Mouse (Mus musculus): ENCODE measurements at regions not wholly inside any gene's neighbourhood (a gene's known extent, or its start where the extent isn't known, plus 50 kb on each side); places are given as distances from the start of the nearest gene placed in this dataset.
A peak's percentile ranks its signal among the peaks of the same experiment; 100 is the strongest.
"Not testable (repeated sequence)": the region's sequence is repeated elsewhere in the genome, so short reads cannot be mapped to it uniquely, and the experiment has no call there.

DNA sequence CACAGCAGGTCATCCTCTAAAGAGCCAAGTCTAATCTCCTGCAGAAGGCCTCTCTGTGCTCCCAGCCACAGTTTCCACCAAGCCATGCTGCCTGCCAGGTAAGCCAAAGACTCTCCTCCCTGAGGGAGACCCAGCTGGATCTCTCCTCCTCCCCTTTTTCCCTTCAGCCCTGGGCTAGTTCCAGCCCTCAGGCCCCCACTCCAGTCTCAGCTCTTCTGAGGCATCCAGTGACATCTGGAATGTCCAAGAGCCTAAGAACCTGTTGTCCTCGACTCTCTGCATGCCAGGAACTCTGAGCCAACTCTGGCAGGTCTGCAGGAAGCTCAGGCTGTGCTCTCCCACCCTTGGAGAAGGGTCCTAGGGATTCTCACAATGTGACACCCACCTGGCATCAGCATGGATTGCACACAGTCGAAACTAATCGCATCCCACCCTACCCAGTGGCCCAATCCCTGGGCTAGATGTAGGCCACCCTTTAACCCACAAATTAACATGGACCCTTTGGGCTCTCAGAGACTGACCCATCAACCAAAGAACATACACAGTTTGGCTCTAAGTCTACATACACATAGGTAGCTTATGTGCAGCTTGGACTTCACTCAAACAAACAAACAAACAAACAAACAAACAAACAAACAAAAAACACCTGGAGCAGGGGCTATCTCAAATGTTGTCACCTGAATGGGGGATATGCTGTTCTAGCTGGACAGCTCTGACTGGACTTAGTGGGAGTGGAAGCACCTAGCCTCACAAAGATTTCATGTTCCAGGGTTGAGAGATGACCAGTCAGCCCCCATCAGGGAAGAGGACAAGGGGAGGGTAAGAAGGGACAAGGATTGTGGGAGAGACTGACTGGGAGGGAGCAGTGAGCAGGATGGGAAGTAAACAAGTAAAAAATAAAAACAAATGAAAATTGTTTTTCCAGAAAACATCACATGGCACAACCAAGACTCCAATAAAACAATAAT, 57.9 kb upstream of the Zfp709 start:
- H3K4me1 ChIP-seq; H3K36me3 ChIP-seq; H3K27ac ChIP-seq (replicated peaks); H3K9me3 ChIP-seq (replicated peaks); H3K4me3 ChIP-seq (replicated peaks); H3K9ac ChIP-seq (replicated peaks); H3K4me2 ChIP-seq; H3K27me3 ChIP-seq (replicated peaks): not testable (repeated sequence)
- peak; percentile 56; the same call in 1 of the 2 replicates for ATAC-seq (ENCODE audit: low FRiP score)
- WGBS = 74% methylated on average over 3 of the region's 3 CpGs

DNA sequence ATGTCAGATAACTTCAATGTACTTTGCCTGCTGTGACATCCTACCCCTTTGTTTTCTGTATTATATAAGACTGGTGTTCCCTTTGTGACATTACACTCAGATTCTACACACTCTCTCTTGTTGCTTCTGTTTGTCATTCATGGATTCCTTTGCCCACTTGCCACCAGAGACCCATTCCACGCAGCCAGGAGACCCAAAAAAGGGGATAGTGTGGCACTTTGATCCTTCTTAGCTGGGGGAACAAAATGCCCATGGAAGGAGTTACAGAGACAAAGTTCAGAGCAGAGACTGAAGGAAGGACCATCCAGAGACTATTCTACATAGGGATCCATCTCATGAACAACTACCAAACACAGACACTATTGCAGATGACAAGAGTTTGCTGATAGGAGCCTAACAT, 59.1 kb upstream of the Zfp709 start:
- 68% methylated on average over 1 of the region's 1 CpGs for WGBS
- H3K27ac ChIP-seq (replicated peaks); H3K4me1 ChIP-seq; H3K4me2 ChIP-seq; H3K36me3 ChIP-seq; H3K27me3 ChIP-seq (replicated peaks); H3K4me3 ChIP-seq (replicated peaks); H3K9me3 ChIP-seq (replicated peaks); H3K9ac ChIP-seq (replicated peaks); ATAC-seq (ENCODE audit: low FRiP score): not testable (repeated sequence)

DNA sequence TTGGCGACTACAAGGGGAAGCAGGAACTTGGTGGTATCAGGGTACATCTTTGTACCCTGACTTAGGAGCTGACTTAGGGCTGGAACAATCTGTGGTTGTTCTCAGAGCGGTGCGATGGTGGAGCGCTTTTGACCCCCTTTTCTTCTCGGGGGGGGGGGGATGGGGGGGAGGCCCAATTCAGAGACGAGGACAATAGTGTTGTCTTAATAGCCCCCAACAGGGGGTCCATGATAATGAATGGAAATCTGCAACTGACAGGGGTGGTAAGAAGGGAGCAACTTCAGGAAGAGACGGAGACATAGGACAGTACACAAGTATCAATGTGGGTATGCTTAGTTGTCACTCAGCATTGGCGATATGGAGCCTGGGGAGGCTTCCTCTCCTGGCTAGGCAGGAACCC, 61.9 kb upstream of the Zfp709 start:
- H3K36me3 ChIP-seq; H3K4me1 ChIP-seq; H3K4me3 ChIP-seq (replicated peaks); H3K27me3 ChIP-seq (replicated peaks); H3K9me3 ChIP-seq (replicated peaks); H3K9ac ChIP-seq (replicated peaks); H3K4me2 ChIP-seq; H3K27ac ChIP-seq (replicated peaks): not testable (repeated sequence)
- peak; percentile 66; the same call in 1 of the 2 replicates for ATAC-seq (ENCODE audit: low FRiP score)
- 82% methylated on average over 8 of the region's 8 CpGs for WGBS

DNA sequence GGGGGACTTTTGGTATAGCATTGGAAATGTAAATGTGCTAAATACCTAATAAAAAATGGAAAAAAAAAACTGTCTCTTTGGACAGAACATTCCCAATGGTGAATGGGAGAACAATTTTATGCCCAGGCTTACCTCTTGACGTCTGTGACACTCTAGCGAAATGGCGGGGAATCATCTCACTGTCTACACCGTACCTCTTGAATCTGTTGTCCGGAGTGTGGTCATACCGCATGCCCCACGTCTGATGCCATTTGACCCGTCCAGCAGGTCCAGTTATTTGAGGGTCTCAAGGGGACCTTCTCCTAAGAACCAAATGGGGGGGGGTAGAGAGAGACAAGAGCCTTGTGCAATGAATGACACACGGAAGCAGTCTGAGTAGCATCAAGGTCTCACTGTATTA, 62.4 kb upstream of the Zfp709 start:
- not testable (repeated sequence) for H3K4me1 ChIP-seq; H3K36me3 ChIP-seq; H3K27me3 ChIP-seq (replicated peaks); H3K9me3 ChIP-seq (replicated peaks); H3K27ac ChIP-seq (replicated peaks); H3K9ac ChIP-seq (replicated peaks); H3K4me3 ChIP-seq (replicated peaks); H3K4me2 ChIP-seq
- WGBS = 92% methylated on average over 9 of the region's 9 CpGs
- peak; percentile 62; the same call in 1 of the 2 replicates for ATAC-seq (ENCODE audit: low FRiP score)

DNA sequence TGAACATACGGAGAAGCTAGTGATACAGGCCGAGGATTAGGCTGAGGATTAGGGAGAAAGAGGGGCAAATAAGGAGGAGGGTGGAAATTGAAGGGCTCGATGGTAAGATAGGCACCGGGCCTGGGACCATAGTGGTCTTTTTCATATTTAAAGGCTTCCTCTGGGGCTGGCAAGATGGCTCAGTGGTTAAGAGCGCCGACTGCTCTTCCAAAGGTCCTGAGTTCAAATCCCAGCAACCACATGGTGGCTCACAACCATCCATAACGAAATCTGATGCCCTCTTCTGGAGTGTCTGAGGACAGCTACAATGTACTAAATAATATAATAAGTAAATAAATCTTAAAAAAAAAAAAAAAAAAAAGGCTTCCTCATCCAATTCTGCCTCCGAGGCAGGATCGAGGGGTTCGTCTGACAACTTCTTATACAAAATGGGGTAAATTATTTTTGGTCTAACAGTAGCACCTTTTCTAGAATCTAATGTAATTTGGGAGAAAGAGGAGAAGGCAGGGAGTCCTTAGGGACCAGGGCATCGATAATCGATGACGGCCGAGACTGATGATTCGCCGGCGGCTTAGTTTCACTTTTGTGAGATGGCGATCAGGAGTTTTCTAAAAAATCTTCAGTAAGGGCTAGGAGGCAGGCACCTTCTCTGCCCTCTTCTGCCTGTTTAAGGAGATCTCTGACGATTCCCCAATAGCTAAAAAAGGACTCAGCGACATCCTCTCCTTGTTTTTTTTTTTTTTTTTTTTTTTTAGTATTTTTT, 65.4 kb upstream of the Zfp709 start:
- WGBS = 91% methylated on average over 20 of the region's 20 CpGs
- not testable (repeated sequence) for ATAC-seq (ENCODE audit: low FRiP score); H3K4me2 ChIP-seq; H3K27ac ChIP-seq (replicated peaks); H3K4me3 ChIP-seq (replicated peaks); H3K9me3 ChIP-seq (replicated peaks); H3K36me3 ChIP-seq; H3K27me3 ChIP-seq (replicated peaks); H3K9ac ChIP-seq (replicated peaks); H3K4me1 ChIP-seq

DNA sequence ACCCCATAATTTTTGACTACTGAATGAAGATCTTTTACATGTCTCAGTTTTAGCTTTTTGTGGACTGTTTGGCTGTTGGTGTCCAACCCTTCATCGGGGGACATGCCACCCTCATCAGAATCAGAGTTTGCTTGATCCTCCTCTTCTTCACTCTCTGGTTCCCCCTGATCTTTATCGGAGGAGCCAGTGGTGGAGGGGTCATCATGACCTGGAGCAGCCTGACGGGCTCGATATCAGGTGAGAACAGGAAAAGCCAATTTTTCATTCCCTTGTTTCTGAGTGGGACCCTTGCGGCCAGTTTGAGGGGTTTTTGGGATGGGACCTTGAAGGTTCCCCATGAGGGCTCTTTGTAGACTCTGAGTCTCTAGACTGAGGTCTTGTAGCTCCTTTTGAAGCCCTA, 66.0 kb upstream of the Zfp709 start:
- not testable (repeated sequence) for ATAC-seq (ENCODE audit: low FRiP score); H3K4me2 ChIP-seq; H3K36me3 ChIP-seq; H3K27me3 ChIP-seq (replicated peaks); H3K9me3 ChIP-seq (replicated peaks); H3K27ac ChIP-seq (replicated peaks); H3K4me3 ChIP-seq (replicated peaks); H3K9ac ChIP-seq (replicated peaks); H3K4me1 ChIP-seq
- WGBS = 96% methylated on average over 5 of the region's 5 CpGs

DNA sequence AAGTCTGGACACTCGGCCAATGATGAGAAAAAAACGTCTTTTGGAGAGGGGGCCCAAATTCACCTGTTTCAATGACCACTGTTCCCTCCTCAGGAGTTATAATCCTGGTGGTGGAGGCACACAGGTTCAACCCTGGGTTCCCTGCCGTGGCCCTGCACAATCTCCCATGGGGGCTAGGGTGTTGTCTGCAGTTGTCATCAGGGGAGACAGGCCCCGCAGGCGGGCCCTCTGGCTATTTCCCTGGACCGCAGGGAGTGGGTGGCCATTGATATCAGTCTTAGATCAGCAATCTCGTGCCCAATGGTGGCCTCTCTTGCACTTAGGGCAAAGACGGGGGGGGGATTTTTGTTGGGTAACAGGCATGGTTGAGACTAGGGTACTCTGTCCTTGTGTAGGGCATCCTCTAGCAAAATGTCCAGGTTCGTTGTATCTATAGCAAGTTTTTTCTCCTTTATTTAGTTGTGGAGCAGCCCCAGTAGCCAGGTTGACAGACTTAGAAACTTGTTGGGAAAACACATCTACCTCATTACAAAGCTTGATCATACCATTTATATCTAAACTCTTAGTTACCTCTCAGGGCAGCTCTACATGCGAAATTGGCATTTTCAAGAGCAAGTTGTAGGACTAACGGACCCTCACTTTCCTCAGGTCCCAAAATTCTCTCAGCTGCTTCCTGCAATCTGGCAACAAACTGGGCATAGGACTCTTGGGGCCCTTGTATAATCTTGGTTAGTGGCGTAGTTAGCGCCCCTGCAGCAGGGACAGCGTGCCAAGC, 66.9 kb upstream of the Zfp709 start:
- not testable (repeated sequence) for H3K4me2 ChIP-seq; H3K9ac ChIP-seq (replicated peaks); H3K36me3 ChIP-seq; H3K4me1 ChIP-seq; H3K9me3 ChIP-seq (replicated peaks); H3K27me3 ChIP-seq (replicated peaks); ATAC-seq (ENCODE audit: low FRiP score); H3K27ac ChIP-seq (replicated peaks); H3K4me3 ChIP-seq (replicated peaks)
- WGBS = 90% methylated on average over 14 of the region's 14 CpGs

DNA sequence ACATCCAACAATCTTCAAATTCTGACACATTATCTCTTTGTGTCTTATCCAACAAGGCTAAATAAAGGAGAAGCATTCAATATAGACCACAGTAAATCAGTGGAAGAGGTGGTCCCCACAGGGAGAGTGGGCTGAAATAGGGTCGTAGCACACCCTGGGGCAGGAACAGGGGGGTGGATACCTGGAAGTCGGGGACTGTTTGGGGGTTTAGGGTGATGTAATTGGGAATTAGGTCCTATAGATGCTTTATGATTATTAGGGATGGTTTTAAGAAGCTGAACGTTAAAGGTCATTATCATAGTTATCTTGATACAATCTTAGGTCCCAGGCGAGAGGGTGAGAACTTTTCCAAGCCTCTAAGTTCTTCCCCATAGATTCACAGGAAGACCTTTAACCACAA, 67.9 kb upstream of the Zfp709 start:
- not testable (repeated sequence) for H3K27ac ChIP-seq (replicated peaks); H3K27me3 ChIP-seq (replicated peaks); H3K4me1 ChIP-seq; H3K4me2 ChIP-seq; H3K4me3 ChIP-seq (replicated peaks); ATAC-seq (ENCODE audit: low FRiP score); H3K9ac ChIP-seq (replicated peaks); H3K36me3 ChIP-seq; H3K9me3 ChIP-seq (replicated peaks)
- WGBS = 88% methylated on average over 4 of the region's 4 CpGs

DNA sequence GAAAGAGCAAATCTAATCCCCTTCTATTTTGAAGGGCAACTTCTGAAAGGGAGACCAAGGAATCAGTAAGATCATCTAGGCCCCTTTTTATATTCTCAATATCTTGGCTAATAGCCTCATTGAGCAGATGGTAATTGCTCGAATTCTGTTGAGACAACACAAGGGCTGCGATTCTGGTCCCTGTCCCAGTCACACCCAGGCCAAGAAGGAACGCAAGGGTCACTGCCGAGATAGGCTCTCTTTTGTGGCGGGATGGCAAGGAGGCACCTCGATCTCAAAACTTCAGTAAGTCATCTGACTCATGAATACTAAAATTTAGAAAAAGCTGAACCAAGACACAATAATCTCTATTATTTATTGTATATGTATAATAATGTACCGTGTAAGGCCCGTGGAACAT, 68.6 kb upstream of the Zfp709 start:
- not testable (repeated sequence) for H3K27me3 ChIP-seq (replicated peaks); ATAC-seq (ENCODE audit: low FRiP score); H3K4me2 ChIP-seq; H3K27ac ChIP-seq (replicated peaks); H3K9me3 ChIP-seq (replicated peaks); H3K36me3 ChIP-seq; H3K4me3 ChIP-seq (replicated peaks); H3K9ac ChIP-seq (replicated peaks); H3K4me1 ChIP-seq
- WGBS = 94% methylated on average over 8 of the region's 8 CpGs

DNA sequence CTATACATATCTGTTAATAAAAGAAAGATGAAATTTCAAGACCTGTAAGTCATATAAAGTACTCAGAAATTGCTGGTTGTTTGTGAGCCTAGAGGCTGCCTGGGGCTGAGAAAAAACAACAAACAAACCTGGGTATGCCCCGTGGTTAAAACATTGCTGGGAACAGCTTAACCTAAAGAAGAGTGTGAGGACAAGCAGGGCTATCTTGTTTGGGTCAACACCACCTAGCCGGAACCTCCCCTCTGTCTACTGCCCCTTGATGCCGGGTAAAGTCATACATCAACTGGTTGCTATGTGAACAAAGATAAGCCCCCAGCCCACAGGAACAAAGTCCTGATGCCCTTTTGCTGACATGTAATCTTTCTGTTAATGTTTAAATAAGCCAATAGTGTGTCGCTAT, 74.0 kb upstream of the Zfp709 start:
- 82% methylated on average over 3 of the region's 4 CpGs for WGBS

DNA sequence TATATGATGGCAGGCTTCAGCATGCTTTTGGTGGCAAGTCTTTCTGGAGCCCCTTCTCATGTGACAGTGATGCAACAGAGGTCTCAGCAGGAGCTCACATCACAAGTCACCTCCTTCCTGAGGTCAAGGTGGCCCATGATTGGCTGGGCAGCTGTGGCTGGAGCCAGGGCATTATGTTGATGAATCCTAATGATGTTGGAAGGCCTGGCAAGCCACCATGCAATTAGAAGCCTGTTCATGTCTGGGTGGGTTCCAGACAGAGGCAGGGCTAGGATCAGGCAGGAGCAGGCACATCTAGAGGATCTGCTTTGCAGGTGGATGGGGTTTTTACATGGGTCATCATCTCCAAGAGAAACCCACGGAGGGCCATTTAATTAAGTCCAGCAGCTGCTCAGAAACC, 77.2 kb upstream of the Zfp709 start:
- 90% methylated on average over 1 of the region's 1 CpGs for WGBS

More for the DNA sequence above, 74.0 kb upstream of the Zfp709 start:
- not testable (repeated sequence) for H3K27me3 ChIP-seq (replicated peaks); H3K27ac ChIP-seq (replicated peaks); ATAC-seq (ENCODE audit: low FRiP score); H3K36me3 ChIP-seq; H3K9ac ChIP-seq (replicated peaks); H3K4me2 ChIP-seq; H3K4me1 ChIP-seq; H3K4me3 ChIP-seq (replicated peaks); H3K9me3 ChIP-seq (replicated peaks)

More for the DNA sequence above, 77.2 kb upstream of the Zfp709 start:
- H3K9ac ChIP-seq (replicated peaks); H3K9me3 ChIP-seq (replicated peaks); H3K4me2 ChIP-seq; H3K36me3 ChIP-seq; ATAC-seq (ENCODE audit: low FRiP score); H3K4me3 ChIP-seq (replicated peaks); H3K27me3 ChIP-seq (replicated peaks); H3K4me1 ChIP-seq; H3K27ac ChIP-seq (replicated peaks): not testable (repeated sequence)
